Mouse (Mus musculus) bone marrow macrophage, adult 2 months (primary cell): ENCODE results near the gene Bbs1. TPM values are rescaled to one million over a fixed set of nuclear protein-coding genes. Genes with fewer than 3 reads are reported as not detected.

Source experiments
- H3K27ac ChIP-seq: 2 replicates; pipeline ENCODE4 v1.5.1; 2012; ENCODE audit warnings: low read depth, low read length; ENCODE audit not compliant: insufficient read depth
- H3K4me1 ChIP-seq: 2 replicates; pipeline ENCODE4 v1.6.1; 2012; ENCODE audit warnings: low read length; ENCODE audit not compliant: control insufficient read depth, insufficient read depth
- H3K4me3 ChIP-seq: 2 replicates; pipeline ENCODE4 v1.5.1; 2012; ENCODE audit warnings: mild to moderate bottlenecking, low read length, moderate library complexity; ENCODE audit not compliant: insufficient read depth
- CTCF ChIP-seq: IDR thresholded peaks from 2 replicates; pipeline ENCODE4 v1.5.1; 2012; ENCODE audit warnings: low read depth, mild to moderate bottlenecking, low read length, moderate library complexity
- POLR2A ChIP-seq: IDR thresholded peaks from 2 replicates; pipeline ENCODE4 v1.6.1; 2012; ENCODE audit warnings: mild to moderate bottlenecking, low read depth, low read length, borderline replicate concordance
- polyA plus RNA-seq: library from polyadenylated mRNA; stranded (reverse); fragments of >200 nt; gene quantifications from 2 replicates; pipeline ENCODE4 v1.2.4, GENCODE M21; 2012; ENCODE audit not compliant: missing spikeins, insufficient read depth, insufficient read length

The Bbs1 gene
- polyA plus RNA-seq, 1 experiment = 3.0 TPM

DNA sequence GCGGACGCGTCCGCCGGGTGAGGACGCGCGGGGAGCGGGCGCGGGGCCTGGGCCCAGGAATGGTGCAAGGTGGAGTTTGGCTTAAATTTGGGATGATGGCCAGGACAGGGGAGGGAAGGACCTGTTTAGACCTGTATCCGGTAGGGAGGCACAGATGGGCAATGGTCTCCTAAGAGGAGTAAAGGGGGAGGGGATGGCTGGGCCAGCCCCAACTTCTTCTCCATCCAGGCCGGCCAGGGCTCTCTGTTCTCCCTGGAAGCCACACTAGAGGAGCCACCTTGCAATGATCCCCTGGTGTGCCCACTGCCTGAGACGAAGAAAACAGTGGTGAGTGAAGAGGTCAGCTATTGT lies 51.0 kb downstream of the Bbs1 start:
- Histone ChIP-seq H3K4me1 (peaks cover 16% of the 10 kb centered on the region), H3K27ac (peak overlapping the region; percentile 62), H3K4me3 (peak overlapping the region; percentile 88)
- no peak for TF ChIP-seq CTCF
- TF ChIP-seq POLR2A = no peak

DNA sequence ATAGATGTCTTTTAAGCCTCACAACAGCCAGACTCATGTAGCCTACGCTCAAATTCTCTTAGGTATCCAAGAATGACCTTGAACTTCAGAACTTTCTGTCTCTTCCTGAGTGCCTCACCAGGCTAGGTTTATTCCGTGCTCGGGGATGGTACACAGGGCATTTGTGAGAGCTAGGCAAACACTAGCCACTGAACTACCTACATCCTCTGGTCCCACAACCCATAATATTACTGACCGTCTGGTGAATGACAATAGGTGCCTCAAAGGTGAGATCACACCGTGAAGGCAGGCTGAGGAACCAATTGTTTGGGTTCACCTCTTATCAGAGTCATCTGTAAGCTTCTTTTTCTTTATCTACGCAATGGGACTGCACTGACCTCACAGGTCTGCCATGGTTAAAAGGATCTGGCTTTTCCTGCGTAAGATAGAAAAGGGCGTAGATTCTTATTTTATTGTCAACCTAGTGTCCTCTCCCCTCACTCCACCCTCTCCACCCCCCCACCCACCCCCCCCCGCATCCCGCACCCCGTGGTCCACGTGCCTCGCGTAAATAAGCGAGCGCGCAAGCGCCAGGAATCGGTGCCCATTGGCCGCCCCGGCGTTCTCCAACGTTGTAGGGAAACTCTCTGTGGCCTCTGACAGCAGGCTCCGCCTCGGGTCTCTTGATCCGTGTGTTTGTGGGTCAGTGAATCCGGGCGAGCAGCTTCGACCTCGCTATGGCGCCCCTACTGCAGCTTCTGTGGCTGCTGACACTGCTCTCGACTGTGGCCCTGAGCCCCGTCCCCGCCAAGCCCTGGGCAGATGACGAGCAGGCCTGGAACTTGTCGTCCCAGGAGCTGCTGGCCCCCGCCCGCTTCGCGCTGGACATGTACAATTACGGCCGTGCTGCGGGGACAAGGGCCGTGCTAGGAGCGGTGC lies 51.6 kb downstream of the Bbs1 start, which contains the start of gene Ctsf:
Ctsf (plus strand) TSS at position 579 of the 918 bp plus-strand sequence.
- Histone ChIP-seq H3K4me1 (peaks cover 16% of the 10 kb centered on the region), H3K4me3 (peak within 1 kb of the TSS; percentile 88), H3K27ac (peak within 1 kb of the TSS; percentile 62)
- no peak for TF ChIP-seq CTCF
- TF ChIP-seq POLR2A = no peak

DNA sequence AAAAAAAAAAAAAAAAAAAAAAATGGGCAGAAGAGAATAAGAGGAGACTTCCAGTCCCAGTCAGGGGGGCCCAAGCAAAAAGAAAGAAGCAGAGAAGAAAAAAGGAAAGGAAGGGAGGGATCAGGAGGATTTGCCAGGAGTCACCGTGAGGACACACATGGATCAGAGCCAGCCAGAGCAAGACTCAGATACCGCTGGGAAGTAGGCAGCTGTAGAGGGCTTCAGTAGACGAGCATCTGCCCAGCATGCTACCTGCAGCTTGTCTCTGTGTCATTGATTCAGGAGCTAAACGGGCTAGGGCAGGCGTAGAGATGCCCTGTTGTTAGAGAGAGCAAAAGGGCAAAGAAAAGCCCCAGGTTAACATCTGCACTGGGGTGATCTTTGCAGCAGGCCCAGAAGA lies 56.1 kb downstream of the Bbs1 start:
- no peak overlapping the region for H3K27ac ChIP-seq
- no peak overlapping the region for H3K4me3 ChIP-seq
- peaks cover 4% of the 10 kb centered on the region; the same call in 1 of the 2 replicates for H3K4me1 ChIP-seq
- TF ChIP-seq POLR2A = no peak
- TF ChIP-seq CTCF = no peak

DNA sequence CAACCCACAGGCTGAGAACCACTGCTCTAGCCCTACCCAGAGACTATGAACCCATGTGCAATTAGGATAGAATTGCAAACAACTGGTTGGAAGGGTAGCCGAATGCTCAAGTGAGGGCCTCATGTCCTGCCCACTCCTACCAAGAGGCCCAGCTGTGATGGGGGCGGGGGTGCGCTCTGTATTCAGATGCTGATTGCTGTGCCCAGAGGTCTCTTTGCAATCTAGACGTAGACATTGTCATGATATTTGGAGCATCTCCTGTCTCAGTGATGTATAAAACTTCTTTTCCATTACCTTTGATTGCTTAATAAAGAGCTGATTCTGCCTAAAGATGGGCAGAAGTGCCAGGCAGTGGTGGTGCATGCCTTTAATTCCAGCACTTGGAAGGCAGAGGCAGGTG lies 56.6 kb downstream of the Bbs1 start:
- H3K4me1 ChIP-seq = peaks cover 4% of the 10 kb centered on the region; the same call in 1 of the 2 replicates
- H3K4me3 ChIP-seq = no peak overlapping the region
- TF ChIP-seq POLR2A (no peak), CTCF (no peak)
- H3K27ac ChIP-seq = no peak overlapping the region

DNA sequence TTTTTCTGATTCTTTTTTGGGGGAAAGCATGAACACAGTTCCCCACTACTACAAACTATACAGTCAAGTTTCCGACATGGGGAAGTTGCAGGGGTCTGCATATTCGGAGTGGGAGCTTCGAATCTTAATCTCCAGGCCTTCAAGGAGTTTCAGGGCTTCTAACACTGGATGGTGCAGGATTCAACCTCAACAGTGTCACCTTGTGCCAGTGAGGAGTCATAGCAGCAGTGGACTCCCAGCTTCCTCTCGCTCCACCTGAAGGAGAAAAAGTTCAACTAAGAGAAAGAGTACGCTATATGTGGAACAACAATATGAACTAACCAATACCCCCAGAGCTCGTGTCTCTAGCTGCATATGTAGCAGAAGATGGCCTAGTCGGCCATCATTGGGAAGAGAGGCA lies 58.9 kb downstream of the Bbs1 start:
- no peak overlapping the region for H3K27ac ChIP-seq
- TF ChIP-seq CTCF (no peak), POLR2A (no peak)
- no peak overlapping the region for H3K4me3 ChIP-seq
- no peaks in the 10 kb centered on the region for H3K4me1 ChIP-seq

DNA sequence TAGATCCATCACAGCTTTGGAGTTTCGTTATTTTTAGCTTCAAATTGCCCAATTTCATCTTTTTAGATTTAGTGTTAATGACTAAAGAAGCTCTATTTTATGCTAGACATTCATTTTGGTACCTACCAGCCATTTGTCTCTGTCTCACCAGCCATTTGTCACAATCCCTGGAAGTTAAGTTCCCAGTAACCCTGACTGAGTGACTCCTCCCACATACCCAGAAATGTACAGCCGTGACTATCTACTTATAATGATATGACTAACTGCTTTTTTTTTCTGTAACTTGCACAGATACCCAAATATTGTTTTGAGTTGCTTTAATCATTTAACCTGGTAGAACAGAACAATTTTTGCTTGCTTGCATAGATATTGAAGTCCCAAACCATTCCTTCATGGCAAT lies 60.6 kb downstream of the Bbs1 start:
- TF ChIP-seq POLR2A (no peak), CTCF (no peak)
- H3K4me3 ChIP-seq = no peak overlapping the region
- no peak overlapping the region for H3K27ac ChIP-seq
- H3K4me1 ChIP-seq = no peaks in the 10 kb centered on the region

DNA sequence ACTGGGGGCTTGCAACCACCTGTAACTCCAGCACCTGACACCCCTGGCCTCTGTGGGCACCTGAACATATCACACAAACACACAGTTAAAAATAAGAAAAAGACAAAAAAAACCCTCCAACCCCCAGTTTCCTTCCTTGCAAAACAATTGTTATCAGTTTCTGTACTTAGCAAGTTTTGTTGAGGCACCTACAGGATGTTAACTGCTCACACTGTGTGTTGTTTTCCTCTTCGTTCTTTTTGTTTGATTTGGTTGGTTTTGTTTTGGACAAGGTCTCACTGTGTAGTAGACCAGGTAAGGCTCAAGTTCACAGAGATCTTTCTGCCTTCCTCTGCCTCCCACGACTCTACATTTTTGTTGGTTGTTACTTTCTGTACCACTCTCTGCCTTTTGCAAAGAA lies 63.8 kb downstream of the Bbs1 start:
- TF ChIP-seq CTCF (no peak), POLR2A (no peak)
- Histone ChIP-seq H3K27ac (no peak overlapping the region), H3K4me3 (no peak overlapping the region), H3K4me1 (peaks cover 10% of the 10 kb centered on the region)

DNA sequence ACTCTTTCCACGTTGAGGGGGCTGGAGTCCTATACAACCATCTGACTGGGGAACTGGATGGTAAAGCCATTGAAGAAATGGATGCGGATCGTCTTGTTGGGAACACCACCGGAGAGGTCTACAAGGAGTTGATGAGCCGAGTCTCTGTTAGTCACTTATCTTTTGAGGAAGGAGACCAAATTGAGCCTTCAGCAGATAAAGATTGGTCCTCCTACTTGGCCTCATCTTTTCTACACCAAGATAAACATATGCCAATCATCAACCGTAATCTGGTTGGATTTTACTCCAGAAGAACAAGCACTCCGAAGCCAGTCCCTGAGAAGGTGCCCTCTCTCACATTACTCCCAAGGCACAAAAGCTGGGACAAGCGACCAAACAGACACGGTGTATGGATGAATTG lies 65.6 kb downstream of the Bbs1 start:
- Histone ChIP-seq H3K4me3 (no peak overlapping the region), H3K4me1 (peaks cover 15% of the 10 kb centered on the region), H3K27ac (no peak overlapping the region)
- no peak for TF ChIP-seq CTCF
- TF ChIP-seq POLR2A = no peak

DNA sequence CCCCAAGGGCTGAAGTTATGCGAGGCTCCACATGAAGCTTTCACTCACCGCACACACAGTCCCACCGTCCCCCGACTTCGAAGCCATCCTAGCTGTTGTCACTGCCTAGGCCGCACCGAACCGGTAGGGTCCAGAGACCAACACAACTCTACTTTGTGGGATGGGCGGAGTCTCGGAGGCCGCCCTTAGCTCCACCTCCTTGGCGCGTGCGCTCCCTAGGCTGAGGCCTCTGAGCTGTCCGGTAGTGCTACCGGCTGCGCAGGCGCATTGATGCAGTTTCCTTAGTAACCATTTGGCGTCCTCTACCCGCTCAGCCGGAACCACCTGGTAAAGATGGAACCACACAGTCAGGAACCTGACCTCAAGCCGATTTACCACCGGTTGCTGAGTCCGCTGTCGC lies 67.3 kb downstream of the Bbs1 start, which contains the start of the genes Ccs and Ccdc87:
Ccs (minus strand) TSS at position 184 of the 400 bp plus-strand sequence.
Ccdc87 (plus strand) TSS at position 218 of the 400 bp plus-strand sequence.
- peak within 1 kb of the TSS; percentile 67 for H3K4me3 ChIP-seq
- H3K27ac ChIP-seq = no peak within 1 kb of the TSS
- peaks cover 15% of the 10 kb centered on the region for H3K4me1 ChIP-seq
- TF ChIP-seq POLR2A = no peak
- TF ChIP-seq CTCF = no peak

DNA sequence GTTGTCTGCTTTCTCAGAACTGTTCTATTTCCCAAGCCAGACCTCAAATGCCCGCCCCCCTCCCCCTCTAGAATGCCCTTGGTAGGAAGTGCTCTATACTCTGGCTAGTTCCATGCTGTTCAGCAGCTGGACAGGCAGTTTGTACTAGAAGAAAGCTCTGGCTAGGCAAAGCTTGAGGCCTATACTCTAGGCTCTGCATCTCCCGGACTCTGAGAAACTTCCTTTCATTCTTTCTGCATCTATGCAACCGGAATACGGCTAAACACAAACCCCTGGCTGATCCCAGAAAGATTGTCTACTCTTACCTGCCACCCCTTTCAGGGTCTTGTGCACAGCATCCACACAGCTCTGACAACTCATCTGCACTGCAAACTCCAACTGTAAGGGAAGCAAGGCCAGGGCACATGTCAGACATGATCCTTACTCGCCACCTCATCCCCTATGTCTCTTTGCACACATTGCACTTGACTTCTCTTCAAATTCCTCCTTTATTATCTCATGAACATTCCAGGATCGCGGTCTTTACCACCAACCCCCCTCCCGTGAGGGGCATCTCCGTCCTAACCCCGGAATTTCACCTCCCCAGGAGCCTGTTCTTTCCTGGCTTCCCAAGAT lies 67.8 kb downstream of the Bbs1 start:
- Histone ChIP-seq H3K27ac (no peak overlapping the region), H3K4me1 (peaks cover 15% of the 10 kb centered on the region), H3K4me3 (peak overlapping the region; percentile 67)
- TF ChIP-seq CTCF (no peak), POLR2A (no peak)
